Mouse (Mus musculus) yolk sac, embryonic 10.5 days (tissue): ENCODE data around the gene Cyp2w1.

Experiments used
- DNase-seq: peaks from one replicate; pipeline ENCODE4 v3.0.0-alpha.2; 2017; ENCODE audit warnings: low spot score

Cyp2w1 gene

DNA sequence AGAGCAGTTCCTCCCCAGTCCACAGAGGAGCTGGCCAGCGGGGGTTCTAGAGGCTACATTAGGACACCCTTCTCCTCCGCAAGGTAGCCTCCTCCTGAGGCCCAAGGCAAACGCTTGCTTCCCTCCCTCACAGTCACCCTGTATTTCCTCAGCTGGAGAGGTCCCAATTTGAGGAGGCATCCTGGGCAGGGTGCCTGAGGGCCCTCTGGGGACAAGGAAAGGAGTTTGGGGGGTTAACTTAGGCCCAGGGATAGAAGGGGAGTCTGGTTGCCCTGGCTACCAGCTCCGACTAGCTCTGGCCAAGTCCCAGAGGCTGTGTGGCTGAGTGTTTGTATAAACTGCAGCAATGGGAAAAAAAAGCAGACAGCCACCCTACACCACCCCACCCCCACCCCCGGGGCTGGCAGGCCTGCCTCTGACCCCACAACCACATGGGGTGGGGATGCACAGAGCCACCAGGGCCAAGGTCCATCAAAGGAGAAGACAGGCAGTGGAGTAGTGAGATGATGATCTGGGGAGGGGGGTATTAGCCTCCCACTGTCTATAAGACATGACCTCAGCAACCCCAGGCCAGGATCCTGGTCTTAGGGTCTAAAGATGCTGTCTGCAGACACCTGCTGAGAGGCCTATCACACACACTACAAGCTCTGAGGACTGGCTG, 12.6 kb downstream of the Cyp2w1 start:
- no peak for DNase-seq

DNA sequence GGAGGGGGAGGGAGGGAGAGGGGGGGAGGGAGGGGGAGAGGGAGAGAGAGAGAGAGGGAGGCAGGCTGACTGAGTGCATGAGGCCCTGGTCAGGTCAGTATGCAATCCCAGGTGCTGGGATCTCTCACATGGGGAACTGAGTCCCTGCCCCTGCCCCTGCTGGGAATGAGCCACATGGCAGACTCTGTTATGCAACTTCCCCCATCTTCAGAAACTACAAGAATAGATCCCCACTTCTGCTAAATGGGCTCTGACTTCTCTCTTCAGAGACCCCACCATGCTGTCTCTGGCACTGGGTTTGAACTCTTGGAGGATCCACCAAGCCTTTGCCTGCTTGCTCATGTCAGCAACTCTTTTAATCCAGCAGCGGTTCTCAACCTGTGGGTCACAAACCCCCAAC, 13.4 kb downstream of the Cyp2w1 start:
- DNase-seq, result no peak

DNA sequence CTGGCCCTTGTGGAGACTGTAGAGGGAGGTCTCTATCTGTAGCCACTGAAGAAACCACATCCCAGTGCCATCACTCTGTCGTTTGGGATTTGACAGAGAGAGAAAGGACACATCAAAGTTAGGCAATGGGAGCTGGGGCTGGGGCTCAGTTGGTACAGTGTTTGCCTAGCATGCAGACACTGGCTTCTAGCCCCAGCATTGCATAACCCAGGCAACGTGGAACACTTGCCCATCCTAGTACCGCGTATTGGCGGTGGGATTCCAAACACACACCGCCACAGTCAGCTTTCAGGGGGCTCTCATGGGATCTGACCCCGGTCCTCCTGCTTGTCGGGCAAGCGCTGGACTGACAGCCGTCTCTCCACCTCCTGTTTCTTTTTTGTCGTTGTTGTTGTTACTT, 14.1 kb downstream of the Cyp2w1 start:
- no peak for DNase-seq

DNA sequence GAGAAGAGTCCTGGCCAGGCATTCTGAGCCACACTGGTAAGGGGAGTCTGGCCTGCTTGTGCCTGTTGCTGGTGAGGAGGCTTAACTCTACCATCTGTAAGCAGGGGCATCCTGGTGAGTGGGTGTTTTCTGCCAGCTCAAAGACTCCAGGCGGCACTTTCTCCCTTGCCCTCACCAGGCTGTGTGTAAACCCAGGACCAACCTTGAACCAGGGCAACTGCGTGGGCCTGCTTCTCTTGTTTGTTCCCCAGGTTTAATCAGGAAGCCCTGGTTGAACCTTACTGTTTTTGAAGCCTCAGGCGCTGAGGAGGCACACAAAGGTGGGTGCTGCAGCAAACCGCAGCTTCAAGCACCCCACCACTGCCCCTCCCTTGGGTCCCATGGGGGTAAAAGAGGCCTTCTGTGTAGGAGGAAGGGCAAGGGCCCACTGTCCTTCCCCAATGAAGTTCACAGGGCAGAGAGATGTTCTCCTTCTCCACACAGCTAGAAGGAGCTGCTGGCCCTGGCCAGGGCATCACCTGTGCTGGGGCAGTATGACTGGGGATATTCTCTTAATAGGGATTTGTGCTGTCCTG, 15.6 kb downstream of the Cyp2w1 start:
- no peak for DNase-seq

DNA sequence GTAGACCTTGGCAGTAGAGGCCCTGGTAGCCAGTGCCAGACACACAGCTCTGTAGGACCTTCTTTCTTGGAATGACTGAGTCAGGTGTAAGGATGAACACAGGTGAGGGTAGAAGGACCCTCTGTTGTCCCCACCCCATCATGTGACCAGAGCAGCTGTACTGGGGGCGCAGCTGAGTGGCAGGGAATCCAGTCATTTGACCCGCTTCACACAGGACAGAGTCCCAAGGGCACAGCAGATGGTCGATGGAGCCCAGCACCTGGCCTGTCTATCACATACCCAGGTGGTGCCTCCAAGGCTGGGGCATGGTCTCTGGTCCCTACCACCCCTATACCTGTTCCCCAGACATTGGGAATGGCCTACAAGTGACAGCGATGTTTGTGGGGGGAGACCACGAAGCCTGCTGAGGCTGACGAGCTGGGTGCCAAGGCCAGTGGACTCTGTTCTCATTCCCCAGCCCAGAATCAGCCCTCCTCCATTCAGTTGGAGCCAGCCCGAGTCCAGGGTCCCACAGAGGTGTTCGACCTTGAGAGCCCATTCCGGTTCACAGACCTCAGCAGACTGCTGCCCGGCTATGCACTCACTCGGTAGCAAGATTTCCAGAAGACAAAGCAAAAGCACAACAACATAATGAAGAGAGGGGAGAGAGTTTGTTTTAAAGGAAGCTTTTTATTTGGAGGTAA, 16.4 kb downstream of the Cyp2w1 start:
- no peak for DNase-seq

DNA sequence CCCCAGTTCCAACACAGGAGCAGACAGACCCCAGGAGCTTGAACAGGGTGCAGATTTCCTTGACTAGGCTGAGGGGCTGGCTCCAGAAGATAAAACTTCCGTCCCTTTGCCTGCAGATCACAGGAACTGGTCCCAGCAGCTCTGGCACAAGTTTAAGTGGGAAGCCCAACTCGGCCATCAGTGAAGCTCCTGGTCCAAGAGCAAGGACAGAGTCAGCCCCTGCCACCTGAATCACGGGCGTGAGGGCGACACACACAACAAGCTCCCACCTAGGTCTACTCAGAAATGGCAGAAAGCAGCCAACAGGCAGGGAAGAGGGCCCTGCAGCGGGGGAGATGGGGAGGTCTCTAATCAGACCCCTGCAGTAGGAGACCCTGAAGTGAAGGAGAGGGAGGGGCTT, 17.9 kb downstream of the Cyp2w1 start:
- DNase-seq, result no peak

DNA sequence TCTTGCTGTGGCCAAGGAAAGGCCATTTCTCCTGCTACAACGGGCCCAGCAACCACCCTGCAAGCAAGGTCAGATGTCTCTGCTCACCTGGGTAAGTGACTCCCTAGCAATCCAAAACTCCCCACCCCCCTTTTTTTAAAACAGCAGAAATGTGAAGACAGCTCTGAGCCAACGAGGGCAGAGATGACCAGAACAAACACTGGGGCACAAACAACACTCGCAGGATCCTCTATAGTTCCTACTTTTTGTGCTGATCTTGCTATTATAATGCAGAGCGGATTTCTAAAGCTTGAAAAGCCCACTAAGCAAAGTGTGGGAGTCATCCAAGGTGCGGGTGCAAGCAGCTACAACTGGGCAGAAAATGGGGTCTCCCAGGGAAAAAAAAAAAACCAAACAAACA, 18.7 kb downstream of the Cyp2w1 start:
- DNase-seq, result no peak

DNA sequence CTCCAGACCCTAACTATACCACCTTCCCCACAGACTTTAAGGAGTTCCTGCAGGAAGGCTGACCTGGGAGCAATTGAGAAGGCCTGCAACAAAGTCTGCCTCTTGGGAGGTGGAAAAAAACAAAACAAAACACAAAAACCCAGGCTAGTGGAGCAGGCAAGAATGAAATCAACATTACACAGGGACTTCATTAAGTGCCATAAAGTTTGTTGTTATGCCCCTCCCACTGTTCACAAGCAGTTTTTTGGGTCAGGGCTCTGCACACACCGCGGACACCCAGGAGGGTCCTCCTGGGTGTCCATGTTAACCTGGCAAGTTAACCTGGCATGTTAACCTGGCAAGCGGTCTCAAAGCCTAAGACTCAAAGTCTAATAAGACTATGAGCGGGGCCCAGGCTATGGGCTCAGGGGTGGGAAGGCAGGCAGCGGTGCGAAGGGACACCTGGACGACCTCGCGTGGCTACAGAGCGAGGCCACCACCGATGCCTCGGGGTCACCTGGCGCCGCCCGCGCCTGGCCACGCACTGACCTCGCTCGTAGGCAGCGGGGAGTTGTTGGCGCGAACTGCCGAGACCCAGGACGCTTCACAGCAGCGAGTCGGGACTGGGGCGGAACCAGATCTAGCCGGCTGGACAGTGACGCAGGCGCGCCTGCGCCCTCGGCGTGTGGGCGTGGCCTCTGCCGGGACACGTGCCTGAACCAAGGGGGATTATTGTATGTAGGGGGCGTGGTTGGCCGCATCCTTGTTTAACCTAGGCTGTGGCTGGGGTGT, 19.4 kb downstream of the Cyp2w1 start:
- peak; percentile 95 for DNase-seq

DNA sequence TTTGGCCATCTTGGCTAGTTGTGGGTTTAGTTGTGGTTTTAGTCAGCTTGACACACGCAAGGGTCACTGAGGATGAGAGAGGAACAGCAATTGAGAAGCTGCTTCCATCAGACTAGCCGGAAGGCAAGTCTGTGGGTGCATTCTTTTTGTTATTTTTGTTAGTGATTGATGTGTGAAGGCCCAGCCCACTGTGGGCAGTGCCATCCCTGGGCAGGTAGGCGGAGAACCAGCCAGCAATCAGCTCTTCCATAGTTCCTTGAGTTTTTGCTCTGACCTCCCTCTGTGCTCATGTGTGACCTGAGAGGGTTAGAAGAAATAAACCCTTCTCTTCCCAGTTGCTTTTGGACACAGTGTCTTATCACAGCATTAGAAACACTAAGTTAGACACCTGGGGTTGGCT, 20.7 kb downstream of the Cyp2w1 start:
- DNase-seq, result no peak

DNA sequence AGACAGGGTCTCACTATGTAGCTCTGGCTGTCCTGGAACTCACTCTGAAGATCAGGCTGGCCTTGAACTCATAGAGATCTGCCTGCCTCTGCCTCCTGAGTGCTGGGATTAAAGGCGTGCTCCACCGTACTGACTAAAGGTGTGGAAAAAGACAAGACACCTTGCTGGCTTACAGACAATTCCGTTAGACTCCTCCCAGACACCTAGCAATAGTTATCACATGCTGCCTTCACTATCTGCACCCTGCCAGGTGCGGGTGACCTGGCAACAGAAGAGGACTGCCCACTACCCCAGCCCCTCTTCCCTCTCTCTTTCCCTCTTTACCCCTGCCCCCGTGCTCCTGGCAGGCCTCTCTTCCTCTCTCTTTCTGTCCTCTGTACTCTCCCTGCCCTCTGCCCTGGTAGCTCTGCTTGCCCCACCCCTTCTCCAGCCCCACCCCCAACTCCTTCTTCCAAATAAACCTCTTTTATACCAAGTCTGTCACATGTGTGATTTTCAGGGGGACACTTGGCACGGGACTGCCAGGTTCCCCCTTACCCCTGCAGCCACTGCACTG, 21.6 kb downstream of the Cyp2w1 start:
- DNase-seq, result no peak

DNA sequence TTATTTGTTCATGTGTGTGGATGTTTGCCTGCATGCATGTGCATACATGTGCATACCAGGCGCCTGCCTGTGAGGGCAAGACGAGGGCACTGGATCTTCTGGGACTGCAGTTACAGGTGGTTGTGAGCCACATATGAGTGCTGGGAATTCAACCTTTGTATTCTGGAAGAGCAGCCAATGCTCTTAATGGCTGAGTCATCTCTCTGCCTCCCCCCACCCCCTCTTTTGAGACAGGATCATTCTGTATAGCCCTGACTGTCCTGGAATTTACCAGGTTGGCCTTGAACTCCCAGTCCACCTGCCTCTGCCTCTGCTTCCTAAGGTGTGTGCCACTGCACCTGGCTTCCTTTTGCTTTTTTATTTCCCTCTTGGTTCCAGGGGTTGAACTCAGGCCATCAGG, 22.4 kb downstream of the Cyp2w1 start:
- no peak for DNase-seq

DNA sequence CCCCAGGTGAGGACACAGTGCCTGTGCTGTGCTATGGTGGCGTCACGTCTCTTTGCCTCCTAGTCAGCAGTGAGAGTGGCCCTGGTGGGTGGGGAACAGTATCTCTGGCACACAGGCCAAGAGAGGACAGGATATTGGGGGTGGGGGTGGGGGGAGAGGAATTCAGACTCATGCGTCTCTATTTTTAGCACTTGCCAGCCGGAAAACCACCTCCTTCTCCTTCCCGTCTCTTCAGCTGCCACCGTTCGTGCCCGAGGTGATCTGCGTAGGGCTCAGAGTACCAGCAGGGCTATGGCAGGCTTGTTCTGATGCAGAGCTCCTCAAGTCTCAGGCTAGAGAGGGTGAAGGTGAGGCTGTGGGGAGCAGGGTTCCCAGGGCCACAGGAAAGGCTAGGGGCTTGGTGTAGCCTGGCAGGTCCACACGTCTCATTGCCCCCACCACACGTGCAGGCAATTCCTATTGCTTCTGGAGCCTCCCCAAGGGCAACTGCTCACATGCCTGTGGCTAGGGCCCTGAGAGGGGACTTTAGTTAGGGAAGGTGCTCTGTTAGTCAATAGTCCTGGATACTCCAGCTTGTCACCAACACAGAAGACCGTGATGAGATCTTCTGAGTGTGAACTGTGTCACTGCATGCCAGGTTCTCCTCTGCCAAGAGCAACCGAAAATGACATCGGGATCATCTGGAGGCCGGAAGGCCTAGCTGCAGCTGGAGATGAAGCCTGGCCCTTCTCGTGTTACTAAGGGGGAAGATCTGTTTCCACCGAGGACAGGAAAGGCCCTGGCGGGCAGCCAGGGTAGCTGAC, 25.3 kb downstream of the Cyp2w1 start, which contains the start of gene Gpr146:
TSS of gene Gpr146 (plus strand) at position 230 of the 803 bp plus-strand sequence.
- no peak for DNase-seq

DNA sequence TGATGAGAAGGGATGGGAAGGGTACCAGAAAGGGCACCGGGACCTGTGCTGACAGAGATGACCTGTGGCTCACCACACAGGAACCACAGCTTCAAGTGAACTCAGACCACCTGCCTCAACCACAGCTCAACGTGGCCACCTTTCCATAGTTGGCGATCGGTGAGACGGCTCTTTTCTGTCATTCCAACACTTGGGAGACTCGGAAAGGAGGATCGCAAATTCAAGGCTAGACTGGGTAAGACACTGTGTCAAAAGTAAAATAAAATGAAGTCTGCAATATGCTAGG, 25.8 kb downstream of the Cyp2w1 start:
- no peak for DNase-seq

DNA sequence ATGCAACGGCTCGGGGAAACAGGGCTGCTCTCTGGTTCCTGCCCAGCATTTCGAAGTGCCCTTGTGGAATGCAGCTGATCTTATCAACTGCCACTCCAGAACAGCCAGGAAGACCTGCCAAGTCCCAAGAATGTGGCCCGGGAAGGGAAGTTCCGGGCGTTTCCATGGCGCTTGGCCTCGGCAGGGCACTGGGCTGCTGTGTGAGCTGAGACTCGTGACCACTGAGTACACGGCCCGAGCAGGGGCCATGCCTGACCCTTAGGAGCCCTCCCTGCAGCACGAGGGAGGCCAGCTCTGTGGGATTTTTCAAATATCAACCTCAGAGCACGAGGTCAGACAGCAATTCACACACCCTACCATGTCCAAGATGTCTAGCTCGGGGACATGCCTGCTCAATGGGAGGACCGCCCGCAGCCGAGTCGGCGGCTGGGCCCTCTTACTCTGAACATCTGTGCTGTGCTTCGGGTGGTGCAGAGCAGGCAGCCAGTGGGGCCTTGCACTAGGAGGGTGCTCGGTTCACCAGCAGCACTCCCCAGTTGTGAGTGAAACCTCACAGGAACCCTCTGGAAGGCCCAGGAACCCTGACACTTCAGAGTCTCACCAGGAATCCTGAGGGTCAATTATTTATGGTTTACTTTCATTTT, 26.7 kb downstream of the Cyp2w1 start:
- DNase-seq, result peak; percentile 75

DNA sequence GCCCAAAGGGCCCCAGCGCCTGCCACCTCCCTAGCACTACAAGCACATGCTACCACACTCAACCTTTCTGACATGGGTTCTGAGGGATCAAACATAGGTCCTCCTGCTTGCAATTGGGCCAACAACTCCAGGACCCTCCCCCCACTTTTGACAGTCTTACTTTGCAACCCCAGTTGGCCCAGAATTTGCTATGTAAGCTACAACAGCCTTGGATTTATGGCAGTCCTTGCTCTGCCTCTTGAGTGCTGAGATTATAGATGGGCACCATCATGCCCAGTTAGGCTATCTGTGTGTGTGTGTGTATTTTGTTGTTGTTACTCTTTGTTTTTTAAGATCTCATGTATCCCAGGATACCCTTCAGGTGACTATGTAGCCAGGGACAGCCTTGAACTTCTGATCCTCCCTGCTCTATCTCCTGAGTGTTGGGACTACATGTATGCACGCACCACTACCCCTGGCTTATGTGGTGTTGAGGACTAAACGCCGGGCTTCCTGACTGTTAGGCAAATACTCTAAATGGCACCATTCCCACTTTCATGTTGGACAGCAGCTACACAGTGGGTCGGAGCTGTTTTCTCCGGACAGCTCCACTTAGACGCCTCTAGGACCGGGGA, 27.5 kb downstream of the Cyp2w1 start:
- DNase-seq, result no peak

DNA sequence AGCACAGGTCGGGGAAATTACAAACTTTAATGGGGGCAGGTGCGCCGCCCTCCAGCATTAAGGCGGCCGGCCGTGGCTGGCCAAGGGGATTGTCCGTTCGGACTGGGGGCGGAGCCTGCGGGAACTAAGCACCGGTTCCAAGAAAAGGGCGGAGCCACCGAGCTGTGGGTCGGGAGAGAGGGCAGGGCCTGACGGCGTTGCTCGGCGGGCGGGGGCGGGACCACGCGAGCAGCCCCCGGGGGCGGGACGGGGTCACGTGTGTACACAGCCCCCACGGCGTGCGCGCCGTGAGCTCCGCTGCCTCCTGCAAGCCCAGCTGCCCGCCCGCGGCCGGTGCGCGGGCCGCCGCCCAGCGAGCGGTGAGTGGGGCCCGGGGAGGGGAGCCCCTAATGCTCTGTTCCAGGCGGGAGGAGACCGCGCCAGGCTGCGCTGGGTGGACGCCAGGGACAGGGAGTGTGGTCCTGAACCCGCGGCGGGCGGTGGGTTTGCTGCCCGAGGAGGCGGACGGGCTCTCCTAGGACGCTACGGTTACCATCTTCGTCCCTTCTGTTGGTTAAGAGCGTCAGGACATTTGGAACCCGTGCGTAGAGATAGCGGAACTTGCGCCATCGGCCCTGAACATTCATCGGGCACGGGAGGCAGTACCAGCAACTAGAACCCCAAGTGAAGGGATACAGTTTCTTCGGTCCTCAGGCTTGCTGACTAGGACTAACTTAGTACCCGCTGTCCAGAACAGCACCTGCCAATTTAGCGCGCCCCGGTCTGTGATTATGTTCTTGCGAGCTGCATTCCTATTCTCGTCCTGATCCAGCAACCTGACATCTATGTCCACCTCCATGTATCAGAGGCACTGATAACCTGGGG, 28.2 kb downstream of the Cyp2w1 start:
- DNase-seq, result peak; percentile 95

DNA sequence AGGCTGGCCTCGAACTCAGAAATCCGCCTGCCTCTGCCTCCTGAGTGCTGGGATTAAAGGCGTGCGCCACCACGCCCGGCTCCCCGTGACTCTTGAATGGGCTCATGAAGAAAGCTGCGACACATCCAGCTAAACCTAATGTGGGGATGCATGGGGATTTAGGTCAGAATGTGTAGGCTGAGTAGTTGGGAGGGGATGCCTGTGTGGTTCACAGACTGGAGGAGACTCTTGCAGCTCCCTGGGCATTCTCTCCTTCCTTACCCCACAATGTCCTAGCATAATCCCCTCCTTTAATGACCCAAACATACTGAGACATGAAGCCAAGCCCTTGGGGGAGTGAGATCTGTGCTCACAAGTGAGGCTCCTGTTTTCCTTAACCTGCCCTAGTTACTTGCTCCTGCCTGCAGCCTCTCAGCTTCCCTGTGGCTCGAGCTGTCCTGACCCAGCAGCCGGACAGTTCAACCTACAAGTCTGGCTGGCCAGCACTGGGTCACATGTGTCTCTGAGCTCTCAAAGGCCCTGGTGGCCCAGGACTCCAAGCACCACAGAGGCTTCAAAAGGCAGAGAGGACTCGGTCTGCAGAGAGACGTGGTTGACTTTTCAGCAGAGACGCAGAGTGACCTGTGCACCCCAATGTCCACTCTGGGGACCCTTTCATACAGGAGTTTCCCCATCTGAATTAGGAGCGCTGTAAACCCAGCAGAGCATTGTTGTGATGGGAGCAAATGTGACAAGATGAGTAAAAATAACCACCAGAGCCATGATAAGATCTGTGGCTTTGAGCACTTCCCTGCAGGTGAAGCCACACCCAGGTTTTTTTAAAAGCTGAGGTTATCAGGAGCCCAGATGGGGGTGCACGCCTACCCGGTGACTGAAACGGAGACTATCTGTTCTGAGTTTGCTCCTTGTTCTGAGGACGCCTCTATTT, 29.4 kb downstream of the Cyp2w1 start:
- DNase-seq, result peak; percentile 43

DNA sequence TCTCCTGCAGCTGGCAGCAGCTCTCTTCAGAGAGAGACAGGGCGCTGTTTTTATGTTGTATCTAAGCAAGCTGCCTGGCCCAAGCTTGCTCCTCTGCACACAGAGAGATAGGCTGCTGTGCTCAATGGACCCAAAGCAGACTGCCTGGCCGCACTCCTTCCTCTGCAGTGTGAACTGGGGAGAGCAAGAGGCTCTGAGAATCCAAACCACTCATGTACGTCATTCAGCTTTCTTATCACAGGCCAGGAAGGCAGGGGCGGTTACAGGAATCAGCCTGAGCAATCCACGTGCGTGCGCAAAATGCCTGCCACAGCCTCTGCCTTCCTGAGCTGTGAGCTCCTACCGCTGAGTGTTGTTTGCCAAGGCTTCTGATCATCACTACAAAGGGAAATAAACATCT, 30.3 kb downstream of the Cyp2w1 start:
- peak; percentile 60 for DNase-seq

DNA sequence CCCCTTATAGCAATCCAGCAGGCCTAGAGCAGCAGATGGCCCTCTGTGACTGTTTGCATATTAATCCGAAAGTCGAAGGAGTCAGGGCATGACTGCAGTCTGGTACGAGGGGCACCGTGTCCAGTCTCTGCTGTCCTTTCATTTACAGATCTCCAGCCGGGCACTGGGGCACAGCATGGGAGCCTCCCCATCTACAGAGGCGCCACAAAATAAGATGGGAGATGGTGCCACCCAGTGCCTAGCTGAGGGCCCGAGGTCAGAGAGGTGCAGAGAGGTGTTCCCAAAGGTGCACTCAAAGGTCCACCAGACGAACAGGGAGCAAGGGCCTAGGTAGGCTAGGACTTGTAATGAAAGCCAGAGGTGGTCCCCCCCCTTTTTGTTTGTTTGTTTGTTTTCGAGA, 30.8 kb downstream of the Cyp2w1 start:
- DNase-seq, result no peak
